Mouse (Mus musculus) c-Kit-positive CD71-positive TER-119-negative erythroid progenitor cells, embryonic 14.5 days (primary cell): ENCODE measurements around the gene Slc22a23.

ENCODE experiments used
- DNase-seq: peaks from one replicate; pipeline ENCODE4 v3.0.0-alpha.2; 2013; ENCODE audit warnings: low read depth

The Slc22a23 gene

GRCm38 (mm10) chr13:34343719-34344375 lies 1.1 kb downstream of the Slc22a23 start:
- no peak for DNase-seq

- DNase-seq = no peak
Observed at GRCm38 (mm10) chr13:34342286-34342890, 2.6 kb downstream of the Slc22a23 start.

GRCm38 (mm10) chr13:34336895-34337294 lies 8.1 kb downstream of the Slc22a23 start:
- no peak for DNase-seq

GRCm38 (mm10) chr13:34334847-34335246 lies 10.1 kb downstream of the Slc22a23 start:
- DNase-seq = no peak

- DNase-seq = peak; percentile 84
Observed at GRCm38 (mm10) chr13:34332762-34333161, 12.2 kb downstream of the Slc22a23 start.

GRCm38 (mm10) chr13:34331399-34332186 lies 13.4 kb downstream of the Slc22a23 start:
- DNase-seq = no peak

- DNase-seq = no peak
Observed at GRCm38 (mm10) chr13:34329589-34329988, 15.4 kb downstream of the Slc22a23 start.

GRCm38 (mm10) chr13:34326992-34327391 lies 18.0 kb downstream of the Slc22a23 start:
- DNase-seq = no peak

- no peak for DNase-seq
Observed at GRCm38 (mm10) chr13:34323361-34323760, 21.6 kb downstream of the Slc22a23 start.

- DNase-seq = no peak
Observed at GRCm38 (mm10) chr13:34320482-34320881, 24.5 kb downstream of the Slc22a23 start.

GRCm38 (mm10) chr13:34317051-34317450 lies 27.9 kb downstream of the Slc22a23 start:
- DNase-seq = no peak

GRCm38 (mm10) chr13:34316511-34316910 lies 28.5 kb downstream of the Slc22a23 start:
- DNase-seq = no peak

GRCm38 (mm10) chr13:34313033-34313491 lies 31.9 kb downstream of the Slc22a23 start:
- no peak for DNase-seq

GRCm38 (mm10) chr13:34312346-34313002 lies 32.5 kb downstream of the Slc22a23 start:
- peak; percentile 67 for DNase-seq

- no peak for DNase-seq
Observed at GRCm38 (mm10) chr13:34311593-34311992, 33.4 kb downstream of the Slc22a23 start.

- no peak for DNase-seq
Observed at GRCm38 (mm10) chr13:34308604-34308927, 36.4 kb downstream of the Slc22a23 start.

- no peak for DNase-seq
Observed at GRCm38 (mm10) chr13:34307696-34308603, 37.0 kb downstream of the Slc22a23 start.

GRCm38 (mm10) chr13:34305964-34306671 lies 38.9 kb downstream of the Slc22a23 start:
- no peak for DNase-seq

- DNase-seq = no peak
Observed at GRCm38 (mm10) chr13:34304896-34305295, 40.1 kb downstream of the Slc22a23 start.

GRCm38 (mm10) chr13:34303386-34304016 lies 41.5 kb downstream of the Slc22a23 start:
- DNase-seq = no peak
